Mouse (Mus musculus) intestine, embryonic 16.5 days (tissue): ENCODE results near the gene Zfp108. TPM values are rescaled to one million over a fixed set of nuclear protein-coding genes. Genes with fewer than 3 reads are reported as not detected.

Source experiments
- ATAC-seq: fragments of 200-750 bp; cut with Nextera tagmentation; 2 replicates; pipeline ENCODE4 v1.8.0; 2017; ENCODE audit warnings: moderate TSS enrichment, moderate library complexity
- H3K27ac ChIP-seq: fragments of 300-500 bp; sonication (generic); 2 replicates; pipeline ENCODE4 v1.5.1; 2014; ENCODE audit warnings: mild to moderate bottlenecking, low read length
- H3K27me3 ChIP-seq: fragments of 300-500 bp; sonication (generic); replicated peaks from 2 replicates; pipeline ENCODE4 v1.6.1; 2014; ENCODE audit warnings: low read length, control low read depth, mixed read lengths; ENCODE audit not compliant: control insufficient read depth, insufficient read depth
- H3K36me3 ChIP-seq: fragments of 300-500 bp; sonication (generic); 2 replicates; pipeline ENCODE4 v1.6.1; 2014; ENCODE audit warnings: low read length, control low read depth; ENCODE audit not compliant: control insufficient read depth, insufficient read depth
- H3K4me1 ChIP-seq: fragments of 300-500 bp; sonication (generic); 2 replicates; pipeline ENCODE4 v1.6.1; 2014; ENCODE audit warnings: low read length, control low read depth, mixed read lengths; ENCODE audit not compliant: control insufficient read depth, insufficient read depth
- H3K4me2 ChIP-seq: fragments of 300-500 bp; sonication (generic); 2 replicates; pipeline ENCODE4 v1.6.1; 2014; ENCODE audit warnings: low read depth, low read length, control low read depth
- H3K4me3 ChIP-seq: fragments of 300-500 bp; sonication (generic); 2 replicates; pipeline ENCODE4 v1.5.1; 2014; ENCODE audit warnings: mild to moderate bottlenecking, low read length
- H3K9ac ChIP-seq: fragments of 300-500 bp; sonication (generic); 2 replicates; pipeline ENCODE4 v1.6.1; 2014; ENCODE audit warnings: low read depth, low read length
- H3K9me3 ChIP-seq: fragments of 300-500 bp; sonication (generic); 2 replicates; pipeline ENCODE4 v1.6.1; 2016; ENCODE audit warnings: low read length, control low read depth; ENCODE audit not compliant: control insufficient read depth
- WGBS: fragments of 180-500 bp; shearing (Covaris S2); extraction: QIAGEN DNeasy Blood & Tissue Kit; methylation state at CpG from one replicate; pipeline ENCODE4 v1.1.7; 2014; 5-methylcytosine and 5-hydroxymethylcytosine counted together
- polyA plus RNA-seq: library from polyadenylated mRNA; unstranded; fragments of >200 nt; fragmentation: Nextera tagmentation; extraction: Ambion mirVana; gene quantifications from 2 replicates; pipeline ENCODE4 v1.2.1, GENCODE M21; 2015

Gene Zfp108
- polyA plus RNA-seq, 1 experiment from 2014 or later, result 2.4 TPM

DNA sequence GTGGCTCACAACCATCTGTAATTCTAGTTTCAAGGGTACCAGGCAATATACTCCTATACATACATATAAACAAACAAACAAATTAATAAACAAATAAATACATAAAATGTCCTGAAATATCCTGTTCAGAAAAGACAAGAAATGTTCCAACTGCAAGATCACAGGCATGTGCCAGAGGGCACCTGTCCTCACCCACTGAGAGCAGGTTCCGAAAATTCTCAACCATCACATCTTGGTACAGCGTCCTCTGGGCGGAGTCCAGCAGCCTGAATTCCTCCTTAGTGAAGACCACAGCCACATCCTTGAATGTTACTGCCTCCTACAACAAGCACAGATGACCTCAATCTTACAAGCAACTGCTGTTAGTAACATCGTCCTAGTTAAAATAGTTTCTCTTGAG is 40.2 kb downstream of the Zfp108 start:
- peaks cover 22% of the 10 kb centered on the region for H3K36me3 ChIP-seq

DNA sequence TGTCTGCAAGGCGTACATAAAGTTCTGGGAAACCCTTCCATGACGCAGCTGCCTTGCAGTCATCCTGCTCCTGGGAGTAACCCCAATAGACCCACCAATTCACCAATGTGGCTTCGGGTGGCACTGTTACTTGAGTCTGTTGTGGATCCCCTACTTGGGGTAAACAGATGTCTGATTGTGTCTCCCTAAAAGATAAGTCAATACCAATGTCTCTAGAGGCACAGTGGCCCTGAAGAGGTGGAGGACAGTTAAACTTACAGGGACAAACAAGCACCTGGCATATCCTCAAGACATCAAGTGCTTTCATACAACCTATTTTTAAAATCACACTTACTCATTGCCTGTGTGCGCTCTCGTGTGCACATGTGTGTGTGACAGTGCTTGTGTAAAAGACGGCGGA is 40.8 kb downstream of the Zfp108 start:
- Histone ChIP-seq H3K27me3 (no peaks in the 10 kb centered on the region), H3K4me2 (no peak overlapping the region), H3K36me3 (peaks cover 22% of the 10 kb centered on the region), H3K27ac (no peak overlapping the region), H3K4me3 (no peak overlapping the region), H3K9me3 (no peaks in the 10 kb centered on the region), H3K9ac (no peak overlapping the region), H3K4me1 (peaks cover 11% of the 10 kb centered on the region; the same call in 1 of the 2 replicates)
- no peak for ATAC-seq
- WGBS, result 96% methylated on average over 7 of the region's 7 CpGs

More for the DNA sequence above, 40.2 kb downstream of the Zfp108 start:
- Histone ChIP-seq H3K4me1 (peaks cover 5% of the 10 kb centered on the region; the same call in 1 of the 2 replicates), H3K9me3 (no peaks in the 10 kb centered on the region), H3K27me3 (no peaks in the 10 kb centered on the region), H3K4me2 (no peak overlapping the region), H3K27ac (no peak overlapping the region), H3K9ac (no peak overlapping the region), H3K4me3 (no peak overlapping the region)
- no peak for ATAC-seq
- 96% methylated on average over 4 of the region's 4 CpGs for WGBS

GRCm38 (mm10) chr7:24296386-24296785 is 41.8 kb downstream of the Zfp108 start:
- no peaks in the 10 kb centered on the region for H3K27me3 ChIP-seq
- H3K4me1 ChIP-seq, result peaks cover 11% of the 10 kb centered on the region; the same call in 1 of the 2 replicates
- ATAC-seq, result no peak
- 94% methylated on average over 7 of the region's 7 CpGs for WGBS
- no peak overlapping the region for H3K4me3 ChIP-seq
- H3K36me3 ChIP-seq, result peaks cover 14% of the 10 kb centered on the region; the same call in 1 of the 2 replicates
- H3K4me2 ChIP-seq, result no peak overlapping the region
- no peak overlapping the region for H3K27ac ChIP-seq
- no peaks in the 10 kb centered on the region for H3K9me3 ChIP-seq
- H3K9ac ChIP-seq, result no peak overlapping the region

- peaks cover 11% of the 10 kb centered on the region; the same call in 1 of the 2 replicates for H3K4me1 ChIP-seq
- ATAC-seq, result no peak
- H3K36me3 ChIP-seq, result peaks cover 5% of the 10 kb centered on the region; the same call in 1 of the 2 replicates
- H3K9ac ChIP-seq, result 0 out of 2 replicates have a peak overlapping the region, but pooled peaks have one; percentile 80
- H3K4me3 ChIP-seq, result no peak overlapping the region; the same call in 1 of the 2 replicates
- no peak overlapping the region for H3K27ac ChIP-seq
- H3K4me2 ChIP-seq, result peak overlapping the region; percentile 83; the same call in 1 of the 2 replicates
- WGBS, result 90% methylated on average over 15 of the region's 15 CpGs
- H3K27me3 ChIP-seq, result no peaks in the 10 kb centered on the region
- H3K9me3 ChIP-seq, result no peaks in the 10 kb centered on the region
These were observed 42.9 kb downstream of the Zfp108 start for GRCm38 (mm10) chr7:24297361-24298095.

DNA sequence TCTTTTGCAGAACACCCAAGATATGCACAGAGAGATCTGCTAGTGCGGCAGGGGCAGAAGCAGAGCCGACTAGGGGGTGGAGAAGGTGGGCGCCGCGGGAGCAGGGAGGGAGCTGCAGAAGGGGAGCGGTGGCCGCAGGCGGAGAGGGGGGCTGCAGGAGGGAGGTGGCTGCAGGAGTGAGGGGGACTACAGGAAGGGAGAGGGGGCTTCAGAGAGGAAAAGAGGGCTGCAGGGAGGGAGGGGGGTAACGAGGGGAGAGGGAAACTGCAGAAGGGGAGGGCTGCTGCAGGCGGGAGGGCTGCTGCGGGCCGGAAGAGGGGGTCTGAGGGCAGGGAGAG is 44.0 kb downstream of the Zfp108 start:
- peak overlapping the region; percentile 85 for H3K4me3 ChIP-seq
- peaks cover 9% of the 10 kb centered on the region; the same call in 1 of the 2 replicates for H3K36me3 ChIP-seq
- no peak for ATAC-seq
- H3K9ac ChIP-seq, result peak overlapping the region; percentile 80
- H3K27ac ChIP-seq, result peak overlapping the region; percentile 93; the same call in 1 of the 2 replicates
- H3K27me3 ChIP-seq, result no peaks in the 10 kb centered on the region
- no peaks in the 10 kb centered on the region for H3K9me3 ChIP-seq
- H3K4me1 ChIP-seq, result peaks cover 11% of the 10 kb centered on the region; the same call in 1 of the 2 replicates
- WGBS, result 1% methylated on average over 12 of the region's 12 CpGs
- H3K4me2 ChIP-seq, result peak overlapping the region; percentile 83

GRCm38 (mm10) chr7:24298973-24299708 is 44.5 kb downstream of the Zfp108 start:
- peak; percentile 90 for ATAC-seq
- no peaks in the 10 kb centered on the region for H3K27me3 ChIP-seq
- H3K27ac ChIP-seq, result peak overlapping the region; percentile 93
- peak overlapping the region; percentile 83 for H3K4me2 ChIP-seq
- H3K9ac ChIP-seq, result peak overlapping the region; percentile 80
- peaks cover 11% of the 10 kb centered on the region; the same call in 1 of the 2 replicates for H3K4me1 ChIP-seq
- H3K9me3 ChIP-seq, result no peaks in the 10 kb centered on the region
- peaks cover 9% of the 10 kb centered on the region; the same call in 1 of the 2 replicates for H3K36me3 ChIP-seq
- H3K4me3 ChIP-seq, result peak overlapping the region; percentile 85
- WGBS, result under 1% methylated on average over 46 of the region's 47 CpGs

DNA sequence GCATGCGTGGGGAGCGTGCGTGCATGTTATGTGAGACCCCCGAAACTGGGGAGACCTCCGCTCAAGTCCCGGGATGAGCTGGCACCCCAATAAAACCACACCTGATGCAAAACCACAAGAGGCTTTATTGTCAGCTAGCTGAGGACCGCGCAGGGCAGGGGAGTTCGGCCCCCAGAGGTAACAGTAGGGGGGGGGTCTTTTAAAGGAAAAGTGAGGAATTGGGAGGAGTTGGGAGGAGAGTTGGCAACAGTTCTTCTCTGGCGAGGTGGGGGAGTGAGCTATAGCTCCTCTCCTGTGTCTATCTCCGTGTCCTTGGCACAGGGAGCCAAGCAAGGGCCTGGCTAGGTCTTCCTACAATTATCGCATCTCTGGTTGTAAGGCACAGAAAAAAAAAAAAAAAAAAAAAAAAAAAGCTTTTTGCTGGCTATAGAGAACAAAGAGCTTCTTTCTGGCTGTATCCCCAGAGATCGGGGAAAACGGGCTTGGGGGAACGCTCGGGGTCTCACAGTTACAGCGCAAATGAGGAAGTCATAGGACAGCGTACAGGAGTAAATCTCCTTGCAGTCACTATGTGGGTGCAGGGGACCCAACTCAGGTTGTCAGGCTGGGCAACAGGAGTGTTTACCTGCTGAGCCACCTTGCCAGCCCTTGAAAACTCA is 45.4 kb downstream of the Zfp108 start:
- Histone ChIP-seq H3K4me1 (peaks cover 11% of the 10 kb centered on the region; the same call in 1 of the 2 replicates), H3K4me2 (peak overlapping the region; percentile 83), H3K9me3 (no peaks in the 10 kb centered on the region), H3K4me3 (peak overlapping the region; percentile 85), H3K36me3 (peaks cover 9% of the 10 kb centered on the region; the same call in 1 of the 2 replicates), H3K27ac (peak overlapping the region; percentile 93), H3K9ac (peak overlapping the region; percentile 65), H3K27me3 (no peaks in the 10 kb centered on the region)
- WGBS, result 3% methylated on average over 18 of the region's 18 CpGs
- peak; percentile 16 for ATAC-seq

GRCm38 (mm10) chr7:24300771-24301282 is 46.2 kb downstream of the Zfp108 start, which contains the start of gene Zfp61:
TSS of gene Zfp61 (minus strand) at chr7:24301232.
- Histone ChIP-seq H3K4me1 (peaks cover 11% of the 10 kb centered on the region; the same call in 1 of the 2 replicates), H3K4me2 (peak within 1 kb of the TSS; percentile 83), H3K36me3 (peaks cover 7% of the 10 kb centered on the region; the same call in 1 of the 2 replicates), H3K9ac (peak within 1 kb of the TSS; percentile 65; the same call in 1 of the 2 replicates), H3K27ac (peak within 1 kb of the TSS; percentile 37; the same call in 1 of the 2 replicates), H3K4me3 (peak within 1 kb of the TSS; percentile 85), H3K9me3 (no peaks in the 10 kb centered on the region), H3K27me3 (no peaks in the 10 kb centered on the region)
- WGBS, result 3% methylated on average over 13 of the region's 13 CpGs
- peak; percentile 73 for ATAC-seq
